Mouse (Mus musculus): ENCODE measurements at regions not wholly inside any gene's neighbourhood (a gene's known extent, or its start where the extent isn't known, plus 50 kb on each side); places are given as distances from the start of the nearest gene placed in this dataset.

GRCm38 (mm10) chr9:93948671-93949070 lies 589.2 kb downstream of the 1190002N15Rik start:
- ATAC-seq (ENCODE audit: low FRiP score) (no peak), DNase-seq (ENCODE audit: low spot score) (no peak)
- no peaks in the 10 kb centered on the region for H3K27me3 ChIP-seq (ENCODE audit: control insufficient read depth, insufficient read depth, low read length)
- no peak overlapping the region for H3K27ac ChIP-seq (ENCODE audit: low read depth, low read length)
- no peaks in the 10 kb centered on the region for H3K9me3 ChIP-seq (ENCODE audit: control insufficient read depth, low read length)
- H3K4me1 ChIP-seq (replicated peaks; ENCODE audit: control insufficient read depth, insufficient read depth, low read length) = no peaks in the 10 kb centered on the region
- H3K9ac ChIP-seq (ENCODE audit: low read depth, low read length) = no peak overlapping the region
- no peak overlapping the region for H3K4me2 ChIP-seq (replicated peaks; ENCODE audit: low read depth, low read length)
- no peaks in the 10 kb centered on the region for H3K36me3 ChIP-seq (ENCODE audit: control insufficient read depth, insufficient read depth, low read length)
- 92% methylated on average over 1 of the region's 1 CpGs for WGBS
- H3K4me3 ChIP-seq (ENCODE audit: low read depth, low read length) = no peak overlapping the region

GRCm38 (mm10) chr9:93947053-93947452 lies 590.8 kb downstream of the 1190002N15Rik start:
- WGBS = 83% methylated on average over 1 of the region's 1 CpGs
- H3K9ac ChIP-seq (ENCODE audit: low read depth, low read length) = no peak overlapping the region
- H3K9me3 ChIP-seq (ENCODE audit: control insufficient read depth, low read length) = no peaks in the 10 kb centered on the region
- H3K4me2 ChIP-seq (replicated peaks; ENCODE audit: low read depth, low read length) = no peak overlapping the region
- H3K36me3 ChIP-seq (ENCODE audit: control insufficient read depth, insufficient read depth, low read length) = no peaks in the 10 kb centered on the region
- H3K27ac ChIP-seq (ENCODE audit: low read depth, low read length) = no peak overlapping the region
- ATAC-seq (ENCODE audit: low FRiP score) (no peak), DNase-seq (ENCODE audit: low spot score) (no peak)
- H3K4me1 ChIP-seq (replicated peaks; ENCODE audit: control insufficient read depth, insufficient read depth, low read length) = no peaks in the 10 kb centered on the region
- no peaks in the 10 kb centered on the region for H3K27me3 ChIP-seq (ENCODE audit: control insufficient read depth, insufficient read depth, low read length)
- H3K4me3 ChIP-seq (ENCODE audit: low read depth, low read length) = no peak overlapping the region

GRCm38 (mm10) chr9:93940193-93940592 lies 597.7 kb downstream of the 1190002N15Rik start:
- 84% methylated on average over 3 of the region's 3 CpGs for WGBS
- H3K27ac ChIP-seq (ENCODE audit: low read depth, low read length) = no peak overlapping the region
- DNase-seq (ENCODE audit: low spot score) = no peak

GRCm38 (mm10) chr9:93930684-93931083 lies 607.2 kb downstream of the 1190002N15Rik start:
- H3K4me1 ChIP-seq (replicated peaks; ENCODE audit: control insufficient read depth, insufficient read depth, low read length) = no peaks in the 10 kb centered on the region
- no peaks in the 10 kb centered on the region for H3K36me3 ChIP-seq (ENCODE audit: control insufficient read depth, insufficient read depth, low read length)
- no peak overlapping the region for H3K4me2 ChIP-seq (replicated peaks; ENCODE audit: low read depth, low read length)
- ATAC-seq (ENCODE audit: low FRiP score) (no peak), DNase-seq (ENCODE audit: low spot score) (no peak)
- H3K4me3 ChIP-seq (ENCODE audit: low read depth, low read length) = no peak overlapping the region
- H3K9ac ChIP-seq (ENCODE audit: low read depth, low read length) = no peak overlapping the region
- no peak overlapping the region for H3K27ac ChIP-seq (ENCODE audit: low read depth, low read length)
- WGBS = 78% methylated on average over 2 of the region's 2 CpGs
- no peaks in the 10 kb centered on the region for H3K27me3 ChIP-seq (ENCODE audit: control insufficient read depth, insufficient read depth, low read length)
- no peaks in the 10 kb centered on the region for H3K9me3 ChIP-seq (ENCODE audit: control insufficient read depth, low read length)

More at GRCm38 (mm10) chr9:93940193-93940592, 597.7 kb downstream of the 1190002N15Rik start:
- ATAC-seq (ENCODE audit: low FRiP score) = no peak
- Histone ChIP-seq H3K36me3 (ENCODE audit: control insufficient read depth, insufficient read depth, low read length) (no peaks in the 10 kb centered on the region), H3K4me1 (replicated peaks; ENCODE audit: control insufficient read depth, insufficient read depth, low read length) (no peaks in the 10 kb centered on the region), H3K27me3 (ENCODE audit: control insufficient read depth, insufficient read depth, low read length) (no peaks in the 10 kb centered on the region), H3K4me3 (ENCODE audit: low read depth, low read length) (no peak overlapping the region), H3K4me2 (replicated peaks; ENCODE audit: low read depth, low read length) (no peak overlapping the region), H3K9ac (ENCODE audit: low read depth, low read length) (no peak overlapping the region), H3K9me3 (ENCODE audit: control insufficient read depth, low read length) (no peaks in the 10 kb centered on the region)

- ATAC-seq (ENCODE audit: low FRiP score) (no peak), DNase-seq (ENCODE audit: low spot score) (no peak)
- Histone ChIP-seq H3K4me1 (replicated peaks; ENCODE audit: control insufficient read depth, insufficient read depth, low read length) (no peaks in the 10 kb centered on the region), H3K4me3 (ENCODE audit: low read depth, low read length) (no peak overlapping the region), H3K9ac (ENCODE audit: low read depth, low read length) (no peak overlapping the region), H3K4me2 (replicated peaks; ENCODE audit: low read depth, low read length) (no peak overlapping the region), H3K36me3 (ENCODE audit: control insufficient read depth, insufficient read depth, low read length) (no peaks in the 10 kb centered on the region), H3K27me3 (ENCODE audit: control insufficient read depth, insufficient read depth, low read length) (no peaks in the 10 kb centered on the region), H3K27ac (ENCODE audit: low read depth, low read length) (no peak overlapping the region), H3K9me3 (ENCODE audit: control insufficient read depth, low read length) (no peaks in the 10 kb centered on the region)
- 59% methylated on average over 1 of the region's 1 CpGs for WGBS
These were observed 648.6 kb downstream of the 1190002N15Rik start for GRCm38 (mm10) chr9:93889256-93889655.

GRCm38 (mm10) chr9:93880112-93880511 lies 657.8 kb downstream of the 1190002N15Rik start:
- no peak overlapping the region for H3K4me3 ChIP-seq (ENCODE audit: low read depth, low read length)
- H3K27ac ChIP-seq (ENCODE audit: low read depth, low read length) = no peak overlapping the region
- WGBS = 51% methylated on average over 2 of the region's 2 CpGs
- H3K27me3 ChIP-seq (ENCODE audit: control insufficient read depth, insufficient read depth, low read length) = no peaks in the 10 kb centered on the region
- H3K4me1 ChIP-seq (replicated peaks; ENCODE audit: control insufficient read depth, insufficient read depth, low read length) = no peaks in the 10 kb centered on the region
- H3K9me3 ChIP-seq (ENCODE audit: control insufficient read depth, low read length) = no peaks in the 10 kb centered on the region
- peak; percentile 63; the same call in 1 of the 2 replicates for ATAC-seq (ENCODE audit: low FRiP score)
- DNase-seq (ENCODE audit: low spot score) = no peak
- H3K36me3 ChIP-seq (ENCODE audit: control insufficient read depth, insufficient read depth, low read length) = no peaks in the 10 kb centered on the region
- H3K9ac ChIP-seq (ENCODE audit: low read depth, low read length) = no peak overlapping the region
- H3K4me2 ChIP-seq (replicated peaks; ENCODE audit: low read depth, low read length) = no peak overlapping the region

- WGBS = 61% methylated on average over 2 of the region's 2 CpGs
- H3K9ac ChIP-seq (ENCODE audit: low read depth, low read length) = no peak overlapping the region
These were observed 658.3 kb downstream of the 1190002N15Rik start for GRCm38 (mm10) chr9:93879572-93879971.

GRCm38 (mm10) chr9:93870778-93871177 lies 667.1 kb downstream of the 1190002N15Rik start:
- Histone ChIP-seq H3K36me3 (ENCODE audit: control insufficient read depth, insufficient read depth, low read length) (no peaks in the 10 kb centered on the region), H3K4me1 (replicated peaks; ENCODE audit: control insufficient read depth, insufficient read depth, low read length) (no peaks in the 10 kb centered on the region), H3K27ac (ENCODE audit: low read depth, low read length) (no peak overlapping the region), H3K9me3 (ENCODE audit: control insufficient read depth, low read length) (no peaks in the 10 kb centered on the region), H3K27me3 (ENCODE audit: control insufficient read depth, insufficient read depth, low read length) (no peaks in the 10 kb centered on the region), H3K9ac (ENCODE audit: low read depth, low read length) (no peak overlapping the region), H3K4me3 (ENCODE audit: low read depth, low read length) (no peak overlapping the region), H3K4me2 (replicated peaks; ENCODE audit: low read depth, low read length) (no peak overlapping the region)
- 79% methylated on average over 7 of the region's 7 CpGs for WGBS
- ATAC-seq (ENCODE audit: low FRiP score) = no peak
- no peak for DNase-seq (ENCODE audit: low spot score)

More at GRCm38 (mm10) chr9:93879572-93879971, 658.3 kb downstream of the 1190002N15Rik start:
- Histone ChIP-seq H3K4me3 (ENCODE audit: low read depth, low read length) (no peak overlapping the region), H3K27ac (ENCODE audit: low read depth, low read length) (no peak overlapping the region), H3K9me3 (ENCODE audit: control insufficient read depth, low read length) (no peaks in the 10 kb centered on the region), H3K36me3 (ENCODE audit: control insufficient read depth, insufficient read depth, low read length) (no peaks in the 10 kb centered on the region), H3K27me3 (ENCODE audit: control insufficient read depth, insufficient read depth, low read length) (no peaks in the 10 kb centered on the region), H3K4me2 (replicated peaks; ENCODE audit: low read depth, low read length) (no peak overlapping the region), H3K4me1 (replicated peaks; ENCODE audit: control insufficient read depth, insufficient read depth, low read length) (no peaks in the 10 kb centered on the region)
- DNase-seq (ENCODE audit: low spot score) = peak; percentile 27
- ATAC-seq (ENCODE audit: low FRiP score) = peak; percentile 78; the same call in 1 of the 2 replicates

- H3K36me3 ChIP-seq (ENCODE audit: control insufficient read depth, insufficient read depth, low read length) = no peaks in the 10 kb centered on the region
- no peaks in the 10 kb centered on the region for H3K27me3 ChIP-seq (ENCODE audit: control insufficient read depth, insufficient read depth, low read length)
- DNase-seq (ENCODE audit: low spot score) (no peak), ATAC-seq (ENCODE audit: low FRiP score) (no peak)
- H3K9ac ChIP-seq (ENCODE audit: low read depth, low read length) = no peak overlapping the region
- WGBS = 85% methylated on average over 2 of the region's 2 CpGs
- no peak overlapping the region for H3K4me3 ChIP-seq (ENCODE audit: low read depth, low read length)
- H3K4me2 ChIP-seq (replicated peaks; ENCODE audit: low read depth, low read length) = no peak overlapping the region
- H3K9me3 ChIP-seq (ENCODE audit: control insufficient read depth, low read length) = no peaks in the 10 kb centered on the region
- no peak overlapping the region for H3K27ac ChIP-seq (ENCODE audit: low read depth, low read length)
- H3K4me1 ChIP-seq (replicated peaks; ENCODE audit: control insufficient read depth, insufficient read depth, low read length) = no peaks in the 10 kb centered on the region
These were observed 679.9 kb downstream of the 1190002N15Rik start for GRCm38 (mm10) chr9:93857937-93858336.
